Mouse (Mus musculus) forebrain, embryonic 14.5 days (tissue): ENCODE results near the gene Pp2d1. TPM values are rescaled to one million over a fixed set of nuclear protein-coding genes. Genes with fewer than 3 reads are reported as not detected.
"Not testable (repeated sequence)": the region's sequence is repeated elsewhere in the genome, so short reads cannot be mapped to it uniquely, and the experiment has no call there.

ENCODE experiments used
- ATAC-seq: fragments of 200-750 bp; cut with Nextera tagmentation; 2 replicates; pipeline ENCODE4 v1.8.0; 2017; ENCODE audit warnings: mild to moderate bottlenecking, moderate library complexity
- DNase-seq: peaks from one replicate; pipeline ENCODE4 v3.0.0-alpha.2; 2015; ENCODE audit warnings: low spot score
- H3K27ac ChIP-seq: fragments of 300-500 bp; sonication (generic); 2 replicates; pipeline ENCODE4 v1.5.1; 2014; ENCODE audit warnings: low read depth, mild to moderate bottlenecking, control low read depth, low read length, moderate library complexity
- H3K27me3 ChIP-seq: fragments of 300-500 bp; sonication (generic); replicated peaks from 2 replicates; pipeline ENCODE4 v1.6.1; 2014; ENCODE audit warnings: low read length, control low read depth, mixed read lengths; ENCODE audit not compliant: control insufficient read depth, insufficient read depth
- H3K36me3 ChIP-seq: fragments of 300-500 bp; sonication (generic); 2 replicates; pipeline ENCODE4 v1.6.1; 2014; ENCODE audit warnings: low read length, control low read depth; ENCODE audit not compliant: control insufficient read depth, insufficient read depth
- H3K4me1 ChIP-seq: fragments of 300-500 bp; sonication (generic); 2 replicates; pipeline ENCODE4 v1.6.1; 2014; ENCODE audit warnings: antibody characterized with exemption, low read length, control low read depth; ENCODE audit not compliant: control insufficient read depth, insufficient read depth
- H3K4me2 ChIP-seq: fragments of 300-500 bp; sonication (generic); 2 replicates; pipeline ENCODE4 v1.6.1; 2014; ENCODE audit warnings: mild to moderate bottlenecking, control low read depth, low read length
- H3K4me3 ChIP-seq: fragments of 300-500 bp; sonication (generic); 2 replicates; pipeline ENCODE4 v1.5.1; 2014; ENCODE audit warnings: low read depth, low read length, control low read depth
- H3K9ac ChIP-seq: fragments of 300-500 bp; sonication (generic); 2 replicates; pipeline ENCODE4 v1.6.1; 2014; ENCODE audit warnings: mild to moderate bottlenecking, low read length, control low read depth, moderate library complexity
- H3K9me3 ChIP-seq: fragments of 300-500 bp; sonication (generic); replicated peaks from 2 replicates; pipeline ENCODE4 v1.6.1; 2016; ENCODE audit warnings: low read length, control low read depth, mixed read lengths; ENCODE audit not compliant: control insufficient read depth
- WGBS: fragments of 180-500 bp; shearing (Covaris S2); extraction: QIAGEN DNeasy Blood & Tissue Kit; methylation state at CpG from one replicate; pipeline ENCODE4 v1.1.7; 2014; 5-methylcytosine and 5-hydroxymethylcytosine counted together
- polyA plus RNA-seq: library from polyadenylated mRNA; unstranded; fragments of >200 nt; fragmentation: Nextera tagmentation; extraction: Ambion mirVana; gene quantifications from 2 replicates; pipeline ENCODE4 v1.2.1, GENCODE M21; 2014

Pp2d1 gene
- 0.29 and 0.35 TPM in 2 replicates for polyA plus RNA-seq

DNA sequence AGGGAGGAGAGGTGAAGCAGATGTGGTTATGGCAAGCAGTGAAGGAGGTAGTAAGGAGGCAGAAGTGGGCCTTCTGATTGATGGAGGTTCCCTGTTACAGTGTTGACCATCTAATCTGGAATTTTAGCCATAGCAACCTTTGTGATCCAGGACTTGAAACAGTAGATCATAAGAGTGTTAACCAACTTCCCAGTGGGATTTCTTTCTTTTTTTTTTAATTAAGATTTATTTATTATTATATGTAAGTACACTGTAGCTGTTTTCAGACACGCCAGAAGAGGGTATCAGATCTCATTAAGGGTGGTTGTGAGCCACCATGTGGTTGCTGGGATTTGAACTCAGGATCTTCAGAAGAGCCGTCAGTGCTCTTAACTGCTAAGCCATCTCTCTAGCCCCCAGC lies at the start of gene Pp2d1:
Gene Pp2d1 (minus strand): TSS at position 101 of the 400 bp plus-strand sequence.
- ATAC-seq, H3K36me3 ChIP-seq: not testable (repeated sequence)
- 75% methylated on average over 2 of the region's 2 CpGs for WGBS

DNA sequence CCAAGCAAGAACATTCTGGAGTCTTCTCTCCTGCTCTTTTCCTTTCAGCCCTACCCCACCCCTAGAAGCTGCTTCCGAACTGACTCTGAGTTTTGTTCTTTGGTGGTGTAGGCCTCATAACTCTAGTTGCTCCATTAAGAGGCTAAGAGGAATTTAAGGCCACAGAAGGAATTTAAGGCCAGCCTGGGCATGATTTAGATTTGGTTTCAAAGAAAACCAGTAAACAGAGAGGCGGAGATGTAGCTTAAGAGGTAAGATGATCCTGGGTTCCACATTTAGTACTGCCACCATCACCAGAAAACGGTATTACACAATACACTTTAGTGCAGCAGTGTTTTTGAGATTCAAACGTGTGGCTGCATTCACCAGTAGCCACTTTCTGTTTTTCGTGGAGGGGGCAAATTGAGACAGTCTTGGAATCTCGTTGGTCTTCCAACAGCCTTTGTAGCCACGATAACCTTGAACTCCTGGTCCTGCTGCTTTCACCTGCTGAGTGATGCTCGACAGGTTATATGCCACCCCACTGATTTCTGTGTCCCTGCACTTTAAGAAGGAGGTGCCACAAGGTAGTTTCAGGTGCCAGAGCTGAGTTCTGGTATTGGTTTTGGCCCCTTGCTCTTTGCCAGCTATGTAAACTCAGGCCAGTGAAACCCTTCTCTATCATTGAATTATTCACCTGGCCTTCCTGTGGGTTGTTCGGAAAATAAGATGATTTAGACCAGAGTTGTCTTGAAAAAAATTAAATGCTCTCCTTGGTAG lies 49.0 kb upstream of the Pp2d1 start:
- 0 out of 2 replicates have a peak overlapping the region, but pooled peaks have one; percentile 46 for H3K27ac ChIP-seq
- WGBS = 87% methylated on average over 9 of the region's 9 CpGs

More for the DNA sequence above, at the start of gene Pp2d1:
- DNase-seq, H3K27ac ChIP-seq, H3K4me2 ChIP-seq, H3K9ac ChIP-seq, H3K9me3 ChIP-seq, H3K4me1 ChIP-seq, H3K27me3 ChIP-seq, H3K4me3 ChIP-seq: not testable (repeated sequence)

DNA sequence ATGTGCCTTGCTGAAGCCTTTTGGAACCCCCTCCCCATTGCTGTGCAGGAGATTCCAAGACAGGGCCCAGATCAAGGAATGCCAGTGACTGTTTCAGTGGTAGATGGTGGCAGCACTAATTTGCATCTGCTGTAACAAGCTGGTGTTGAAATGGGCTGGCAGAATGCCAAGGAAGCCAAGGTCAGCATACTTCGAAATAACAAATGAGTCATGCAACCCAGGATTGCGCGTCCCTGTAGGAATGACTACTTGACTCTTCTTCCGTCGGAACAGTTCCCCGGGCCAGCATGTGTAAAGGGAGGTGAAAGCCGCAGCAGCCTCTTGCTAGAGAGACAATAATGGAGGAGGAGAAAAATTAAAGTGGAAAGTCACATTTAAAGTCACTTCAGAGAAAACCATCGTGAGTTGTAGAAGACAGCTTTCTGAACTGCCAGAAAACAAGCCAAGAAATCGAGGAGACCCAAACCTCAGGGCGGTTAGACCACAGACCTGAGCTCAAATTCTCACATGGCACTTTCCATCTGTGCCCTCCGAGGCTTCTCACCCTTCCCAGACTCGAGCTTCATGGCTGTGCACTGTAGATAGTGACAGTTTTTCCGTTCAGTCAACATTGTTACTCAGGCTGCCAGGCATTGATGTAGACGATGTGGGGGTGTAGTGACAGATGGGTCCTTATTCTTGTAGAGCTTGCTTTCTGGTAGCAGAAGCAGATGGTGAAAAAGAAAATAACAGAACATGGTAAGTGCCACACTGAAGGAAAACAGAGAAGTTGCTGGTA lies 48.0 kb upstream of the Pp2d1 start:
- DNase-seq (peak; percentile 94), ATAC-seq (peak; percentile 96)
- 53% methylated on average over 14 of the region's 14 CpGs for WGBS
- Histone ChIP-seq H3K9ac (no peak overlapping the region), H3K9me3 (no peaks in the 10 kb centered on the region), H3K4me3 (no peak overlapping the region), H3K36me3 (no peaks in the 10 kb centered on the region), H3K4me1 (peaks cover 15% of the 10 kb centered on the region), H3K27me3 (no peaks in the 10 kb centered on the region), H3K4me2 (0 out of 2 replicates have a peak overlapping the region, but pooled peaks have one; percentile 10), H3K27ac (peak overlapping the region; percentile 70; the same call in 1 of the 2 replicates)

More for the DNA sequence above, 49.0 kb upstream of the Pp2d1 start:
- H3K9ac ChIP-seq = no peak overlapping the region
- ATAC-seq (no peak), DNase-seq (no peak)
- H3K4me2 ChIP-seq = no peak overlapping the region
- H3K4me1 ChIP-seq = peaks cover 15% of the 10 kb centered on the region
- no peak overlapping the region for H3K4me3 ChIP-seq
- H3K9me3 ChIP-seq = no peaks in the 10 kb centered on the region
- no peaks in the 10 kb centered on the region for H3K27me3 ChIP-seq
- H3K36me3 ChIP-seq = no peaks in the 10 kb centered on the region

DNA sequence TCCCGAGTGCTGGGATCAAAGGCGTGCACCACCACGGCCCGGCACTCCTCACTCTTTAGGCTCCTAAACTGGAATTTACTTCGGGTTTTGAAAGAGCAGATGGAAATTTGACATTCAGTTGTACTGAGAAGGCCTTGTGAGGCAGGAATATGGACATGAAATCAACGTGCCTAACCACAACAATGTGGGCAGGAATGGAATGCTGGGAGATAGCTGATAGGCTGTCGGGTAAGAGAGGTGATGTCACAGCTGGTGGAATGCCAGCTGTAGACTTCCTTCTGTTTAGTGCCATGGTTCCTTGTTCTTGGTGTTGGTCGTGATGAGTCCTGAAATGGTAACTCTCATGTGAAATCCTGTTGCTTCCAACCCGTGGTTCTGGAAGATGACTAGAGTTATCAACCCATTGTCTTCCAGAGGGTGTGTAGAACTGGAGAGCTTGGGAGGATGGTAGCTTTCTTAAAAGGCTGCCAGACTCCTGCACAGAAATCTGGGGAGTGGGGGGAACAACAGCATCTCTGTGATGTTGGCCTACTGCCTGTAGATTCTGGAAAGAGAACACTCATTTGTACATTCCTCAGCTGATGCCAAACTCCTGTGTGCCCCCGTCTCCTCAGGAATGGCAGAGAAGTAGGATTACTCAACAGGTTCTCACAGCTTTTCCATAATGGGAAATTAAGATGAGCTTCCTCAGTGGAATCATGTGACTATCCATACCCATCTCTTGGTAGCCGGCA lies 44.8 kb upstream of the Pp2d1 start:
- no peak overlapping the region for H3K27ac ChIP-seq
- WGBS = 86% methylated on average over 11 of the region's 11 CpGs
- H3K27me3 ChIP-seq = no peaks in the 10 kb centered on the region
- DNase-seq (no peak), ATAC-seq (no peak)
- H3K36me3 ChIP-seq = no peaks in the 10 kb centered on the region
- H3K4me3 ChIP-seq = no peak overlapping the region
- no peak overlapping the region for H3K4me2 ChIP-seq
- no peak overlapping the region for H3K9ac ChIP-seq
- peaks cover 15% of the 10 kb centered on the region for H3K4me1 ChIP-seq
- H3K9me3 ChIP-seq = no peaks in the 10 kb centered on the region

DNA sequence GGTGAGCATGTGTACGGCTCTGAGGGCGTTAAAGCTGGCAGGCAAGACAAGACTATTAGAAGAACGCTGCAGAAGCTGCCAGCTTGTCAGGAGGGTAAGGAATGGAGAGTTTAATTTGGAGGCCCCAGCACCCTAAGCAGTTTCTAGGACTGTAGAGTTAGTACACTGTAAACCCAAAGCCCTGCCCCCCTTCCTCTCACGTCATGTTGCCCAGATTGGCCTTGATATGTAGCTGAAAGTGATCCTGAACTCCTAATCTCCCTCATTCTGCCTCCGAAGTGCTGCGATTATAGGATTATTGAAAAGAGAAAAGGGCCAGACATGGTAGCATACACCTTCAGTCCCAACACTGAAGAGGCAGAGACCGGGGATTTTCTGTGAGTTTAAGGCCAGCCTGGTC lies 43.6 kb upstream of the Pp2d1 start:
- no peak overlapping the region for H3K4me3 ChIP-seq
- H3K4me1 ChIP-seq = peaks cover 13% of the 10 kb centered on the region
- no peak overlapping the region for H3K9ac ChIP-seq
- H3K4me2 ChIP-seq = no peak overlapping the region
- H3K36me3 ChIP-seq = no peaks in the 10 kb centered on the region
- no peak overlapping the region for H3K27ac ChIP-seq
- H3K9me3 ChIP-seq = no peaks in the 10 kb centered on the region
- no peak for ATAC-seq
- DNase-seq = no peak
- 71% methylated on average over 7 of the region's 7 CpGs for WGBS
- H3K27me3 ChIP-seq = no peaks in the 10 kb centered on the region

DNA sequence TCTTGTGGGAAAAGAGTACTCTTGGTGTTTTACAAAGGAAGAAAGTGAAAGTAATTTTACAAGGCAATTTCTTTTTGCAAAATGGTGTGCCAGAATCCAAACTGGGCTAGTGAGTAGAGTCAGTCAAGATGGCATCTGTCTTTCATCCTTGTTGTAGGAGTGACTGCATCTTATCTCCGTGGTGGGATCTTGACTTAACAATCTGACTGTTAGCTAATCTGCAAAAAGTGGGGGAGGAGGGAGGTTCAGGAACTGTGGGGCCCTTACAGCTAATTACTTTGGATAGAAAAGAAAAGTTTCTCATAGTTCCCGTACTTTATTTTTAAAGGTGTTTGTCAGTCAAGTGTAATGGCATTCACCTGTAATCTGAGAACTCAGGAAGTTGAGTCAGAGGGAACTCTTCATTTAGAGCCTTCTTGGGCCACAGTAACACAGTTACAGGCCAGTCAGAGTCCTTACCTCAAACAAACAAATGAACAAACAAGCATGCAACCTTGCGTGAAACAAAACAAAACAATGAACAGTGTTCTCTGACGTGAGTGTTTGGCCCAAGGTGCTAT lies 42.9 kb upstream of the Pp2d1 start:
- WGBS = 55% methylated on average over 4 of the region's 4 CpGs
- no peak for DNase-seq
- no peak overlapping the region for H3K9ac ChIP-seq
- no peaks in the 10 kb centered on the region for H3K27me3 ChIP-seq
- no peak for ATAC-seq
- no peak overlapping the region for H3K27ac ChIP-seq
- H3K9me3 ChIP-seq = no peaks in the 10 kb centered on the region
- no peaks in the 10 kb centered on the region for H3K36me3 ChIP-seq
- H3K4me2 ChIP-seq = no peak overlapping the region
- no peak overlapping the region for H3K4me3 ChIP-seq
- H3K4me1 ChIP-seq = peaks cover 7% of the 10 kb centered on the region

DNA sequence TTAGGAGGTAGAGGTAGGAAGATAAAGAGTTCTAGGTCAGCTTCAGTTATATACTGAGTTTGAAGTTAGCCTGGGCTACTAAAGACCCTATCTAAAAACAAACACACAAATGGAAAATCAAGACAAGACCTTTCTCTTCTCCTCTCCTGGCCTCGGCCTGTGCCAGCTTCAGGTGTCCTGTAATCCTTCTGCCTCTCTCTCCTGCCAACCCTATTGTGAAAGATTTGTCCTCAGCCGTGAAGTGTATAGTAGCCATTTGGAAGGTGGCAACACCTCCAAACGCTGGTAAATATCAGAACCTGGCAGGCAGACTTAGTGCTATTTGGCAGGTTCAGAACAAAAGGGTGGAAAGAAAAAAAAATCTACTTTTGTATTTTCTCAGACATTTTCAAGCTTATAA lies 41.0 kb upstream of the Pp2d1 start:
- Histone ChIP-seq H3K4me1 (no peaks in the 10 kb centered on the region; the same call in 1 of the 2 replicates), H3K36me3 (no peaks in the 10 kb centered on the region), H3K4me3 (no peak overlapping the region), H3K9me3 (no peaks in the 10 kb centered on the region), H3K27ac (no peak overlapping the region), H3K9ac (no peak overlapping the region), H3K4me2 (no peak overlapping the region), H3K27me3 (no peaks in the 10 kb centered on the region)
- ATAC-seq = no peak
- DNase-seq = no peak
- WGBS = 65% methylated on average over 3 of the region's 3 CpGs

DNA sequence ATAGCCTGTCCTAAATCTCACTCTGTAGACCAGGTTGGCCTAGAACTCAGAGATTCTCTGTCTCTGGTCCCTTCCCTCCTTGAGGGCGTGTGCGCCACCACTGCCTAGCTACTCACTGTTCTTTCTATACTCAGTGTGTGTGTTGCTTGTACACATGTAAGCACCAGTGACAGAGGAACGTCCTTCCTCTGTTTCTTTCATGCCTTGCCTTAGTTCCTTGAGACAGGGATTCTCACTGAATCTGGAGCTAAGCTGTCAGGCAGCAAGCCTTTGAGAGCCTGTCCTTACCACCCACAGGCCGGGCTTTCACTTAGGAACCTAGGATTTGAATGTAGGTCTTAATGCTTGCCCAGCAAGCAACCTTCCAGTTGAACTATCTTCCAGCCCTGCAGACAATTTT lies 40.4 kb upstream of the Pp2d1 start:
- H3K36me3 ChIP-seq = no peaks in the 10 kb centered on the region
- no peak overlapping the region for H3K4me3 ChIP-seq
- no peaks in the 10 kb centered on the region for H3K27me3 ChIP-seq
- no peaks in the 10 kb centered on the region; the same call in 1 of the 2 replicates for H3K4me1 ChIP-seq
- DNase-seq = no peak
- 53% methylated on average over 4 of the region's 4 CpGs for WGBS
- no peak overlapping the region for H3K9ac ChIP-seq
- ATAC-seq = no peak
- no peak overlapping the region for H3K4me2 ChIP-seq
- no peak overlapping the region for H3K27ac ChIP-seq
- H3K9me3 ChIP-seq = no peaks in the 10 kb centered on the region
